Mouse (Mus musculus): ENCODE measurements around the gene Golph3l. TPM values are rescaled to one million over a fixed set of nuclear protein-coding genes. Genes with fewer than 3 reads are reported as not detected.

The Golph3l gene
- polyA plus RNA-seq, 1 experiment from 2014 or later, result 38.5 TPM

DNA sequence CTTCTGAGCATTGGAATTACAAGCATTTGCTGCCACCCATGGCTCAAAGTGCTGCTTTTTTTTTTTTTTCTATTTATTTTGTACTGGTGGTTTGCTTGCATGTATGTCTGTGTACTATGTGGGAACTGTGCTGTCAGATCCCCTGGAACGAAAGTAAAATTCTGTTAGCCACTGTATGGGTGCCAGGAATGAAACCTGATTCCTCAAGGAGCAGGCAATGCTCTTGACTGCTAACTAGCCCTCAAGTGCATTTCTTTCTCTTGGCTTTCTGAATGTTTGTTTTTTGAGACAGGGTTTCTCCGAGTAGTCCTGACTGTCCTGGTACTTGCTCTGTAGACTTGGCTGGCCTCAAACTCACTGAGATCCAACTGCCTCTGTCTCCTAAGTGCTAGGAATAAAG, 26.9 kb upstream of the Golph3l start:
- 55% methylated on average over 2 of the region's 2 CpGs for WGBS
- no peaks in the 10 kb centered on the region for H3K9me3 ChIP-seq (ENCODE audit: low read length)
- H3K9ac ChIP-seq (replicated peaks; ENCODE audit: low read length), result no peak overlapping the region
- no peak for ATAC-seq (ENCODE audit: low FRiP score, low TSS enrichment)
- H3K4me1 ChIP-seq (ENCODE audit: insufficient read depth, low read length), result no peaks in the 10 kb centered on the region
- no peaks in the 10 kb centered on the region for H3K36me3 ChIP-seq (ENCODE audit: insufficient read depth, low read length)
- H3K27me3 ChIP-seq (ENCODE audit: insufficient read depth, low read length), result no peaks in the 10 kb centered on the region
- H3K4me3 ChIP-seq (ENCODE audit: low read length), result no peak overlapping the region
- H3K4me2 ChIP-seq (replicated peaks; ENCODE audit: low read depth, low read length), result no peak overlapping the region
- no peak overlapping the region for H3K27ac ChIP-seq (ENCODE audit: low read length)

DNA sequence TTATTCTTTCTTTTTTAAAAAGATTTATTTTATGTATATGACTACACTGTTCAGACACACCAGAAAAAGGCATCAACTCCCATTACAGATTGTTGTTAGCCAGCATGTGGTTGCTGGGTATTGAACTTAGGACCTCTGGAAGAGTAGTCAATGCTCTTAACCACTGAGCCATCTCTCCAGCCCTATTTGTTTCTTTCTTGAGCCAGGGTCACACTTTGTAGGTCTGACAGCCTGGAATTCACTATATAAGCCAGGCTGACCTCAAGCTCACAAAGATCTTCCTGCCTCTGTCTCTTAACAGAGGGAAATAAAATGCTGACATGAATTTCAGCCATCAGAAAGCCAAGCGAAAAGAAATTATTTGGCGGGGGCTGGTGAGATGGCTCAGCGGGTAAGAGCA, 19.1 kb upstream of the Golph3l start:
- H3K4me1 ChIP-seq (ENCODE audit: insufficient read depth, low read length), result no peaks in the 10 kb centered on the region
- no peak overlapping the region for H3K4me3 ChIP-seq (ENCODE audit: low read length)
- H3K27me3 ChIP-seq (ENCODE audit: insufficient read depth, low read length), result no peaks in the 10 kb centered on the region
- H3K27ac ChIP-seq (ENCODE audit: low read length), result no peak overlapping the region
- no peaks in the 10 kb centered on the region for H3K9me3 ChIP-seq (ENCODE audit: low read length)
- ATAC-seq (ENCODE audit: low FRiP score, low TSS enrichment), result no peak
- H3K36me3 ChIP-seq (ENCODE audit: insufficient read depth, low read length), result no peaks in the 10 kb centered on the region
- H3K4me2 ChIP-seq (replicated peaks; ENCODE audit: low read depth, low read length), result no peak overlapping the region
- 92% methylated on average over 3 of the region's 3 CpGs for WGBS
- no peak overlapping the region for H3K9ac ChIP-seq (replicated peaks; ENCODE audit: low read length)

DNA sequence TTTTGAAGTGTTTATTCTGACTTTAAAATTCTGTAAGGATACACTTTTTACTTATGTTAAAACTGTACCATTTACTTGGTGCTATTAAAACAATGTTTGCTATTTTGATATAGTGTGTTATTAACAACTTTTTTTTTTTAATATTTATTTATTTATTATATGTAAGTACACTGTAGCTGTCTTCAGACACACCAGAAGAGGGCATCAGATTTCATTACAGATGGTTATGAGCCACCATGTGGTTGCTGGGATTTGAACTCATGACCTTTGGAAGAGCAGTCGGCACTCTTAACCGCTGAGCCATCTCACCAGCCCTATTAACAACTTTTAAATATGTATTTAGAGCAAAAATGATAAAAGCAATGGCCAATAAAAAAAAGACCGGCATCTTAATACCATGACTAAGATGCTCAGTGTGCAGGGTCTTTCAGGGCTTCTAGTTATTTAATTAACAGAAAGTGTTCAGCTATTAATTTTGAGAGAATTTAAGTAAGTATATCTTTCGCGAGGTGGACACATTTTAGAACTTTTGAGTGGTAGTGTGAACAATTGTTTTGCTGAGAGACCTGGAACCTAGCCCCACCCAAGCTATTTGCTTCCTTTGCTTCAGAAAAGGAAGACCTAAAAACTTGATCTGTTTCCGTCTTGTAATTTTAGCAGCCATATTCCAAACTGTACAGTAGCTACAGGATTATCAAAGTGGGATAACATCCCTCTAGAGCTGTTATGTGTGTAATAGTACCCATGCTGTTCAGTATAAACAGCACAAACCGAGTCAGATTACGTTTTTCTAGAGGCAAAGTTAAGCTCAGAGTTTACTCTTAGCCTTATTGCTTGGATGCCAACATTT, 755 bp upstream of the Golph3l start:
- no peaks in the 10 kb centered on the region for H3K27me3 ChIP-seq (ENCODE audit: insufficient read depth, low read length)
- H3K4me3 ChIP-seq (ENCODE audit: low read length), result peak overlapping the region; percentile 76
- peak overlapping the region; percentile 80; the same call in 1 of the 2 replicates for H3K27ac ChIP-seq (ENCODE audit: low read length)
- peaks cover 7% of the 10 kb centered on the region for H3K4me1 ChIP-seq (ENCODE audit: insufficient read depth, low read length)
- no peaks in the 10 kb centered on the region for H3K9me3 ChIP-seq (ENCODE audit: low read length)
- WGBS, result 48% methylated on average over 8 of the region's 8 CpGs
- peak overlapping the region; percentile 59 for H3K9ac ChIP-seq (replicated peaks; ENCODE audit: low read length)
- H3K4me2 ChIP-seq (replicated peaks; ENCODE audit: low read depth, low read length), result peak overlapping the region; percentile 65
- ATAC-seq (ENCODE audit: low FRiP score, low TSS enrichment), result no peak; the same call in 1 of the 2 replicates
- peaks cover 7% of the 10 kb centered on the region; the same call in 1 of the 2 replicates for H3K36me3 ChIP-seq (ENCODE audit: insufficient read depth, low read length)

DNA sequence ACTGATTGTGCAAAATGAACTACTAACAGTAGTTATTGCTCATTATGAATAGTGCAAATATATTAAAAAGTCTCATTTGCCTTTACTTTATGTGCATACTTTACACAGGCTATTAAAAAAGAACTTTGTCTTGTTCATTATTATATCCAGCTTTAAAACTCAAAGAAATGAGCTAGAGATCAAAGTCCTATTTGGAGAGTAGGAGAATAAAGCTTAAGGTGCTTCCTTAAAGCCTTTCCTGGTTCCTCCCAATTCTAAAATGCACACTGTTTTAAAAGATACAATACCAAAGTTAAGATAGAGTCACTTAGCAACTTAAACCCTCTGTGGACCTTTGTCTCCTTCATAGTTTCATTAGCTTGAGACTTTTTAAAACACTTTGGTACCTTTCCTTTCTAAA, 10.0 kb downstream of the Golph3l start:
- Histone ChIP-seq H3K36me3 (ENCODE audit: insufficient read depth, low read length) (0 out of 2 replicates have a peak, but pooled peaks cover 16% of the 10 kb centered on the region), H3K27me3 (ENCODE audit: insufficient read depth, low read length) (no peaks in the 10 kb centered on the region), H3K9ac (replicated peaks; ENCODE audit: low read length) (no peak overlapping the region), H3K4me2 (replicated peaks; ENCODE audit: low read depth, low read length) (no peak overlapping the region), H3K27ac (ENCODE audit: low read length) (no peak overlapping the region), H3K4me1 (ENCODE audit: insufficient read depth, low read length) (no peaks in the 10 kb centered on the region), H3K9me3 (ENCODE audit: low read length) (no peaks in the 10 kb centered on the region), H3K4me3 (ENCODE audit: low read length) (no peak overlapping the region)
- ATAC-seq (ENCODE audit: low FRiP score, low TSS enrichment), result no peak

DNA sequence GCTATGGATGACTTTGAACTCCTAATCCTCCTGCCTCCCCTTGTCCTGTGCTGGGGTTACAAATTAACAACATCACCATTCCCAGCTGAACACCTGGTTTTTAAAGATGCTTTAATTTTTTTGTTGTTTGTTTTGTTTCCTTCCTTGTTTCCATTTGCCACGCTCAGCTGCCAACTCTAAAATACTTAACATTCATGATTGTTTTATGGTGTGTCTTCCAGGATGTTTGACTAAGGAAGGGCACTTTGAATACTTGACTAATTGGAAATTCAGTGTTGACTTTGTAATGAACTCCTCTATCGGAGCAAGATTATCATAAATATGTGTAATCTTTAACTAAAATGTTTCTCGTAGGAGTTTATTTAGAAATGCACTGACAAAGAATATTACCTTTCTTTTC, 12.6 kb downstream of the Golph3l start:
- no peaks in the 10 kb centered on the region for H3K27me3 ChIP-seq (ENCODE audit: insufficient read depth, low read length)
- H3K9me3 ChIP-seq (ENCODE audit: low read length), result no peaks in the 10 kb centered on the region
- H3K4me1 ChIP-seq (ENCODE audit: insufficient read depth, low read length), result no peaks in the 10 kb centered on the region
- H3K36me3 ChIP-seq (ENCODE audit: insufficient read depth, low read length), result peaks cover 11% of the 10 kb centered on the region; the same call in 1 of the 2 replicates
- H3K4me3 ChIP-seq (ENCODE audit: low read length), result no peak overlapping the region
- H3K4me2 ChIP-seq (replicated peaks; ENCODE audit: low read depth, low read length), result no peak overlapping the region
- H3K9ac ChIP-seq (replicated peaks; ENCODE audit: low read length), result no peak overlapping the region
- WGBS, result 71% methylated on average over 3 of the region's 3 CpGs
- H3K27ac ChIP-seq (ENCODE audit: low read length), result no peak overlapping the region
- ATAC-seq (ENCODE audit: low FRiP score, low TSS enrichment), result no peak

DNA sequence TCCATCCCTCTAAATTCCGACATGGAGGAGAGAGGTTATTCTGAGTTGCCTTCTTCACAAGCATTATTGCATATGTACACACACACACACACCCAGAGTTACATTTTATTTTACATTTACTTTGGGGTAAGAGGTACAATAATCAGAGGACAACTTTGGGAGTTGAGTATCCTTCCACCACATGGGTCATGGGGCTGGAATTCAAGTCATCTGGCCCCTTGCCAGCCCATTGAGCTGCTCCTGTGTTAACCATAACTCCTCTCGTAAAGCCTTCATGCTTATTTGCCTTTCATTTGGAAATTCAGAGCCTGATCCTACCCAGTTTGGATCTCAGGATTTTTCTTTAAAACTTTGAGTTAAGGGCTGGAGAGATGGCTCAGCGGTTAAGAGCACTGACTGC, 17.4 kb downstream of the Golph3l start:
- no peak overlapping the region for H3K9ac ChIP-seq (replicated peaks; ENCODE audit: low read length)
- no peak overlapping the region for H3K4me3 ChIP-seq (ENCODE audit: low read length)
- no peak for ATAC-seq (ENCODE audit: low FRiP score, low TSS enrichment)
- H3K36me3 ChIP-seq (ENCODE audit: insufficient read depth, low read length), result peaks cover 28% of the 10 kb centered on the region
- no peaks in the 10 kb centered on the region for H3K9me3 ChIP-seq (ENCODE audit: low read length)
- no peak overlapping the region for H3K4me2 ChIP-seq (replicated peaks; ENCODE audit: low read depth, low read length)
- H3K27ac ChIP-seq (ENCODE audit: low read length), result no peak overlapping the region
- H3K4me1 ChIP-seq (ENCODE audit: insufficient read depth, low read length), result no peaks in the 10 kb centered on the region
- WGBS, result 77% methylated on average over 3 of the region's 3 CpGs
- H3K27me3 ChIP-seq (ENCODE audit: insufficient read depth, low read length), result no peaks in the 10 kb centered on the region

DNA sequence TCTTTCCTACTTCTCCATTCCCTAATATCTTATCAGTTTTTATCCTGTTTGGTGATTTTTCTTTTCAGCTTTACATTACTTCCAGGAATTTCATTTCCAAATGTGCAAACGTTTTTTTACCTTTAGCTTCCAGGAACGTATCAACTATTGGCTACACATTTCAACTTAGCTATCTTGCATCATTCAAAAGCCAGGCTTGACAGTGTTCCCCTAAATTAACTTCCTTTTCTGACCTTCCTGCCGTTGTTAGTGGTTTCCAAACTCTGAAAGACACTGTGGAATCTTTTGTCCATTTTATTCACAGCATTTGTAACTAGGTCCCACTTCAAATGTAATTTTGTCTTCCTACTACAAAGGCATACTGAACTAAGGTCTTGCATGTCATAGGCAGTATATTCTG, 20.5 kb downstream of the Golph3l start:
- Histone ChIP-seq H3K4me3 (ENCODE audit: low read length) (no peak overlapping the region), H3K9me3 (ENCODE audit: low read length) (no peaks in the 10 kb centered on the region), H3K27ac (ENCODE audit: low read length) (no peak overlapping the region), H3K36me3 (ENCODE audit: insufficient read depth, low read length) (peaks cover 26% of the 10 kb centered on the region), H3K9ac (replicated peaks; ENCODE audit: low read length) (no peak overlapping the region), H3K4me1 (ENCODE audit: insufficient read depth, low read length) (no peaks in the 10 kb centered on the region), H3K4me2 (replicated peaks; ENCODE audit: low read depth, low read length) (no peak overlapping the region), H3K27me3 (ENCODE audit: insufficient read depth, low read length) (no peaks in the 10 kb centered on the region)
- no peak for ATAC-seq (ENCODE audit: low FRiP score, low TSS enrichment)
- 76% methylated on average over 3 of the region's 3 CpGs for WGBS

DNA sequence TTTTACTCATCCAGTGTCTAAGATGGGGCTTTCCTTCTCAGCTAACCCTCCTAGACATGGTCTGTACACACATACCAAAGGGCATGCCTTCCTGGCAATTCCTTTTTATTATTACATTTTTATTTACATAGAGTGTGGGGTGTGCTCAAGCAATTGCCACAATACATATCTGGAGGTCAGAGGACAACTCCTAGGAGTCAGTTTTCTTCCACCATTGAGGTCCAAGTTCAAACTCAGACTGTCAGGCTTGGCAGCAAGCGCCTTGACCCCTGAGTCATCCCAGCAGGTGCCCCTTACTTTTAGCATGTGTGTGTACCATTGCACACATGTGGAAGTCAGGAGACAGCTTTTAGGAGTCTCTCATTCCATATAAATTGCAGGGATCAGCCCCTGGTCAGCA, 25.3 kb downstream of the Golph3l start:
- no peaks in the 10 kb centered on the region for H3K9me3 ChIP-seq (ENCODE audit: low read length)
- no peak overlapping the region for H3K9ac ChIP-seq (replicated peaks; ENCODE audit: low read length)
- 96% methylated on average over 1 of the region's 1 CpGs for WGBS
- H3K27me3 ChIP-seq (ENCODE audit: insufficient read depth, low read length), result no peaks in the 10 kb centered on the region
- no peak overlapping the region for H3K4me2 ChIP-seq (replicated peaks; ENCODE audit: low read depth, low read length)
- no peaks in the 10 kb centered on the region for H3K4me1 ChIP-seq (ENCODE audit: insufficient read depth, low read length)
- ATAC-seq (ENCODE audit: low FRiP score, low TSS enrichment), result no peak
- H3K36me3 ChIP-seq (ENCODE audit: insufficient read depth, low read length), result peaks cover 38% of the 10 kb centered on the region
- no peak overlapping the region for H3K4me3 ChIP-seq (ENCODE audit: low read length)
- no peak overlapping the region for H3K27ac ChIP-seq (ENCODE audit: low read length)

DNA sequence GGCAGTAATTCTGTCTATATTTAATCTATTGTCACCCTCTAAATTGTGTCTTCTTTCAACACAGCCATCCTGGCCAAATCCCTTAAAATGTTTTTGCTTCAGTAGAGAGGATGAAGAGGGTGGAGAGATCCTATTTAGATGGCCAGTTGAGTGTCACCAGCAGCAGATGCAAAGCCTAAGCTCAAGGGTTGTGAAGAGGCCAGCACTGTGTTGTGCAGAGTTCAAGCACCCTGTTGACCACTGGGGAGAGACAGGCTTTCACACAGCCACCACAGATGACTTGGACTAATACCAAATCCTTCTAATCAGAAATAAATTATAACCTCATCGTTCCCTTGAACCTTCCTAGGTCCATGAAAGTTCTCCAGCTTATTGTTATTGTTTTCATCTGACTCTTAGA, 29.8 kb downstream of the Golph3l start:
- 67% methylated on average over 1 of the region's 1 CpGs for WGBS
- Histone ChIP-seq H3K9ac (replicated peaks; ENCODE audit: low read length) (no peak overlapping the region), H3K4me1 (ENCODE audit: insufficient read depth, low read length) (no peaks in the 10 kb centered on the region), H3K4me3 (ENCODE audit: low read length) (no peak overlapping the region), H3K9me3 (ENCODE audit: low read length) (no peaks in the 10 kb centered on the region), H3K27me3 (ENCODE audit: insufficient read depth, low read length) (no peaks in the 10 kb centered on the region), H3K4me2 (replicated peaks; ENCODE audit: low read depth, low read length) (no peak overlapping the region), H3K27ac (ENCODE audit: low read length) (no peak overlapping the region), H3K36me3 (ENCODE audit: insufficient read depth, low read length) (peaks cover 23% of the 10 kb centered on the region; the same call in 1 of the 2 replicates)
- ATAC-seq (ENCODE audit: low FRiP score, low TSS enrichment), result no peak

DNA sequence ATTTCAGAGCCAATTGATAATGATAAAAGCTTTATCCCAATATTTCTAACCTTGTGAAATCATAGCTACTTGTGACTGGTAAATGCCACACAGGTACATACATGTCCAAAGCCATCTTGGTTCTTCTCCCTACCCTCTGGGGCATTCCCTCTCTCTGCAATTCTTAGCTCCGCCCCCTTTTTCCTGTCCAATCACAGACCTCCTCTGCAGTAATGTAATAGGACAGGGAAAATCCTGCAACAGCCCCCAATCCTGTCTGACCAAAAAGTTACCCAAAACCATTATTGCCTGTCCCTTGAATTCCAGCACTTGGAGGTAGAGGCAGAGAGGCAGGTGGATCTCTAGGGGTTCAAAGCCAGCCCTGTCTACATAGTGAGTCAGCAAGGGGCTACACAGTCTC, 32.5 kb downstream of the Golph3l start:
- Histone ChIP-seq H3K27ac (ENCODE audit: low read length) (no peak overlapping the region), H3K4me1 (ENCODE audit: insufficient read depth, low read length) (peaks cover 7% of the 10 kb centered on the region), H3K36me3 (ENCODE audit: insufficient read depth, low read length) (peaks cover 17% of the 10 kb centered on the region; the same call in 1 of the 2 replicates), H3K4me3 (ENCODE audit: low read length) (no peak overlapping the region), H3K4me2 (replicated peaks; ENCODE audit: low read depth, low read length) (no peak overlapping the region), H3K9me3 (ENCODE audit: low read length) (no peaks in the 10 kb centered on the region), H3K27me3 (ENCODE audit: insufficient read depth, low read length) (no peaks in the 10 kb centered on the region), H3K9ac (replicated peaks; ENCODE audit: low read length) (no peak overlapping the region)
- WGBS, result 75% methylated on average over 1 of the region's 1 CpGs
- ATAC-seq (ENCODE audit: low FRiP score, low TSS enrichment), result no peak
